Mouse (Mus musculus) CH12.LX (cell line): ENCODE measurements around the gene Tom1. TPM values are rescaled to one million over a fixed set of nuclear protein-coding genes. Genes with fewer than 3 reads are reported as not detected.

ENCODE experiments used
- DNase-seq: peaks from one replicate; pipeline ENCODE4 v3.0.0-alpha.2; 2013; ENCODE audit errors: extremely low read depth
- H3K27ac ChIP-seq: 2 replicates; pipeline ENCODE4 v1.5.1; 2012; ENCODE audit warnings: low read depth, mild to moderate bottlenecking, control low read depth, moderate library complexity; ENCODE audit not compliant: insufficient read depth
- H3K27me3 ChIP-seq: replicated peaks from 2 replicates; pipeline ENCODE3; 2012; ENCODE audit warnings: inconsistent platforms
- H3K36me3 ChIP-seq, 2 experiments: replicated peaks in 1 of 2; 2 replicates each; pipeline versions ENCODE3 to v1.6.1; 2012; ENCODE audit warnings: inconsistent platforms in 1 of 2, low read length in 1 of 2, mild to moderate bottlenecking in 1 of 2, mixed read lengths in 1 of 2, moderate library complexity in 1 of 2; ENCODE audit not compliant: control insufficient read depth in 1 of 2, insufficient read depth in 1 of 2
- H3K4me1 ChIP-seq, 2 experiments: 2 replicates each; pipeline ENCODE4 v1.6.1; 2012; ENCODE audit warnings: inconsistent platforms in 1 of 2, moderate library complexity in 1 of 2; ENCODE audit not compliant: insufficient read depth in 2 of 2, control insufficient read depth in 1 of 2
- H3K4me2 ChIP-seq: 2 replicates; pipeline ENCODE4 v1.6.1; 2012; ENCODE audit warnings: low read depth, mild to moderate bottlenecking, control low read depth; ENCODE audit not compliant: poor library complexity, insufficient read depth, severe bottlenecking
- H3K4me3 ChIP-seq, 3 experiments: fragments of 150-350 bp in 1 of 3; sonication (generic) in 1 of 3; replicated peaks in 1 of 3; 2 replicates each; pipeline versions ENCODE3 to v1.5.1; 2011 to 2012; ENCODE audit warnings: low read depth in 2 of 3, low read length in 2 of 3, mild to moderate bottlenecking in 2 of 3, moderate library complexity in 2 of 3, control low read depth in 1 of 3, improper control_type of control experiment in 1 of 3, inconsistent platforms in 1 of 3, mixed read lengths in 1 of 3; ENCODE audit not compliant: poor library complexity in 1 of 3
- H3K79me2 ChIP-seq: replicated peaks from 2 replicates; pipeline ENCODE4 v1.6.1; 2012; ENCODE audit warnings: mild to moderate bottlenecking, moderate library complexity; ENCODE audit not compliant: control insufficient read depth, poor library complexity, insufficient read depth, severe bottlenecking; ENCODE audit errors: extremely low read depth
- H3K9ac ChIP-seq: 2 replicates; pipeline ENCODE4 v1.6.1; 2012; ENCODE audit warnings: low read depth, mild to moderate bottlenecking, control low read depth, moderate library complexity; ENCODE audit not compliant: insufficient read depth
- H3K9me3 ChIP-seq: replicated peaks from 2 replicates; pipeline ENCODE3; 2012; ENCODE audit warnings: low read length, inconsistent platforms, mixed read lengths
- BHLHE40 ChIP-seq: IDR thresholded peaks from 2 replicates; pipeline ENCODE4 v1.6.1; 2011; ENCODE audit warnings: mild to moderate bottlenecking, low read depth, low read length, improper control_type of control experiment
- ELF1 ChIP-seq: IDR thresholded peaks from 2 replicates; pipeline ENCODE4 v1.6.1; 2014; ENCODE audit warnings: low read depth, mild to moderate bottlenecking, inconsistent platforms, low read length, improper control_type of control experiment
- ETS1 ChIP-seq: conservative IDR thresholded peaks from 2 replicates; pipeline ENCODE4 v1.6.1; 2012; ENCODE audit warnings: low read depth, mild to moderate bottlenecking, inconsistent platforms, low read length, improper control_type of control experiment, moderate library complexity
- HCFC1 ChIP-seq: IDR thresholded peaks from 2 replicates; pipeline ENCODE4 v1.6.1; 2012; ENCODE audit warnings: low read depth, mild to moderate bottlenecking, inconsistent platforms, low read length, improper control_type of control experiment
- JUND ChIP-seq: conservative IDR thresholded peaks from 2 replicates; pipeline ENCODE4 v1.6.1; 2011; ENCODE audit warnings: low read depth, low read length, improper control_type of control experiment
- KAT2A ChIP-seq: IDR thresholded peaks from 2 replicates; pipeline ENCODE4 v1.6.1; 2012; ENCODE audit warnings: low read length, improper control_type of control experiment, inconsistent platforms; ENCODE audit not compliant: insufficient replicate concordance
- MAFK ChIP-seq: IDR thresholded peaks from 2 replicates; pipeline ENCODE4 v1.6.1; 2011; ENCODE audit warnings: low read length, improper control_type of control experiment; ENCODE audit not compliant: insufficient replicate concordance
- MAZ ChIP-seq: IDR thresholded peaks from 2 replicates; pipeline ENCODE4 v1.6.1; 2012; ENCODE audit warnings: low read depth, mild to moderate bottlenecking, inconsistent platforms, low read length, improper control_type of control experiment, moderate library complexity
- MYC ChIP-seq: IDR thresholded peaks from 2 replicates; pipeline ENCODE4 v1.6.1; 2011; ENCODE audit warnings: low read depth, mild to moderate bottlenecking, improper control_type of control experiment, low read length
- NELFE ChIP-seq: IDR thresholded peaks from 2 replicates; pipeline ENCODE4 v1.6.1; 2011; ENCODE audit warnings: low read depth, low read length, improper control_type of control experiment
- NRF1 ChIP-seq: IDR thresholded peaks from 2 replicates; pipeline ENCODE4 v1.6.1; 2014; ENCODE audit warnings: low read depth, mild to moderate bottlenecking, inconsistent platforms, low read length, improper control_type of control experiment, moderate library complexity
- POLR2AphosphoS2 ChIP-seq: IDR thresholded peaks from 2 replicates; pipeline ENCODE4 v1.6.1; 2011; ENCODE audit warnings: low read depth, low read length, improper control_type of control experiment
- RAD21 ChIP-seq: IDR thresholded peaks from 2 replicates; pipeline ENCODE4 v1.6.1; 2011; ENCODE audit warnings: low read depth, mild to moderate bottlenecking, low read length, improper control_type of control experiment, moderate library complexity
- SIN3A ChIP-seq: IDR thresholded peaks from 2 replicates; pipeline ENCODE4 v1.6.1; 2012; ENCODE audit warnings: low read length, improper control_type of control experiment, inconsistent platforms
- SMC3 ChIP-seq: IDR thresholded peaks from 2 replicates; pipeline ENCODE4 v1.6.1; 2011; ENCODE audit warnings: low read depth, low read length, improper control_type of control experiment
- TCF12 ChIP-seq: IDR thresholded peaks from 2 replicates; pipeline ENCODE4 v1.6.1; 2014; ENCODE audit warnings: low read depth, mild to moderate bottlenecking, inconsistent platforms, low read length, improper control_type of control experiment
- ZNF384 ChIP-seq: IDR thresholded peaks from 2 replicates; pipeline ENCODE4 v1.6.1; 2012; ENCODE audit warnings: low read depth, low read length, improper control_type of control experiment, inconsistent platforms
- dilution Hi-C: fragments of 300-500 bp; cut with MboI; formaldehyde crosslinking; loops from 2 replicates; pipeline ENCODE4 v1.14.3; 2020; ENCODE audit warnings: low sequenced_read_pairs; ENCODE audit not compliant: extremely low pct_unique_long_range_greater_than_20kb, extremely low pct_ligation_motif_present
- in situ Hi-C: fragments of 300-500 bp; cut with MboI; formaldehyde crosslinking; loops from 3 replicates; pipeline ENCODE4 v1.14.3; 2019; ENCODE audit warnings: low sequenced_read_pairs, low pct_ligation_motif_present, low pct_unique_long_range_greater_than_20kb, mixed read lengths
- polyA plus RNA-seq: library from polyadenylated mRNA; unstranded; fragments of >175 nt; gene quantifications from 2 replicates; pipeline ENCODE4 v1.2.1, GENCODE M21; 2012; ENCODE audit warnings: low read depth; ENCODE audit not compliant: insufficient read length
- total RNA-seq, 2 experiments: library from RNA; depleted of rRNA; stranded (reverse); fragments of 300-350 nt in 1 of 2; fragments of >200 nt in 1 of 2; gene quantifications; 2 replicates each; pipeline ENCODE4 v1.2.3; 2012 to 2014

Gene Tom1
- total and polyA plus RNA-seq, 3 experiments = 13.4 to 25.3 (median 18.4) TPM

- Histone ChIP-seq H3K9ac (0 out of 2 replicates have a peak overlapping the region, but pooled peaks have one; percentile 10), H3K4me1 (peaks cover 8 to 20% of the 10 kb centered on the region in 2 experiments), H3K27me3 (no peaks in the 10 kb centered on the region), H3K27ac (no peak overlapping the region), H3K4me3 (no peak overlapping the region), H3K9me3 (no peaks in the 10 kb centered on the region), H3K36me3 (peaks cover 25 to 79% of the 10 kb centered on the region in 2 experiments), H3K79me2 (no peaks in the 10 kb centered on the region), H3K4me2 (no peak overlapping the region)
- peak; percentile 40 for DNase-seq
- dilution Hi-C loops = no loop called here
- TF ChIP-seq MYC = no peak
- TF ChIP-seq MAZ = no peak
- TF ChIP-seq POLR2AphosphoS2 = no peak
- 0 out of 2 replicates have a peak, but pooled peaks have one; percentile 10 for TF ChIP-seq BHLHE40
- 0 out of 2 replicates have a peak, but pooled peaks have one; percentile 8 for TF ChIP-seq ETS1
- no peak for TF ChIP-seq TCF12
- no peak for TF ChIP-seq JUND
- TF ChIP-seq HCFC1 = no peak
- no peak for TF ChIP-seq NELFE
- in situ Hi-C loops = no loop called here
These were observed 29.8 kb downstream of the Tom1 start for GRCm38 (mm10) chr8:75063290-75063689.

GRCm38 (mm10) chr8:75064790-75065189, 31.3 kb downstream of the Tom1 start:
- TF ChIP-seq SIN3A = no peak
- TF ChIP-seq TCF12 = no peak
- TF ChIP-seq KAT2A = no peak
- TF ChIP-seq NRF1 = no peak
- no peak for TF ChIP-seq MAZ
- TF ChIP-seq MAFK = no peak
- TF ChIP-seq RAD21 = no peak
- no peak for TF ChIP-seq ELF1
- no peak for TF ChIP-seq HCFC1
- no peak for TF ChIP-seq SMC3
- no peak for TF ChIP-seq ZNF384
- no peak overlapping the region for H3K9ac ChIP-seq
- in situ Hi-C loops = no loop called here
- no peaks in the 10 kb centered on the region for H3K79me2 ChIP-seq
- H3K4me3 ChIP-seq = no peak overlapping the region
- dilution Hi-C loops = no loop called here
- no peak overlapping the region for H3K4me2 ChIP-seq
- no peaks in the 10 kb centered on the region for H3K9me3 ChIP-seq
- no peak for DNase-seq
- peaks cover 8 to 20% of the 10 kb centered on the region in 2 experiments for H3K4me1 ChIP-seq
- H3K36me3 ChIP-seq = peaks cover 23 to 67% of the 10 kb centered on the region in 2 experiments
- H3K27ac ChIP-seq = no peak overlapping the region
- H3K27me3 ChIP-seq = no peaks in the 10 kb centered on the region
